Mouse (Mus musculus) heart, embryonic 14.5 days (tissue): ENCODE data around the gene Gm37240. TPM values are rescaled to one million over a fixed set of nuclear protein-coding genes. Genes with fewer than 3 reads are reported as not detected.

ENCODE experiments used
- ATAC-seq: fragments of 200-750 bp; cut with Nextera tagmentation; 2 replicates; pipeline ENCODE4 v1.8.0; 2017; ENCODE audit warnings: low read depth, moderate TSS enrichment; ENCODE audit not compliant: insufficient number of reproducible peaks, insufficient read depth, low FRiP score
- H3K27ac ChIP-seq, 2 experiments: fragments of 200-500 bp in 1 of 2; fragments of 300-500 bp in 1 of 2; sonication (generic) in 1 of 2; replicated peaks in 1 of 2; 2 replicates each; pipeline ENCODE4 v1.5.1; 2012 to 2014; ENCODE audit warnings: low read depth in 2 of 2, low read length in 2 of 2, control low read depth in 1 of 2, mild to moderate bottlenecking in 1 of 2, mixed read lengths in 1 of 2; ENCODE audit not compliant: control insufficient read depth in 1 of 2, insufficient read depth in 1 of 2
- H3K27me3 ChIP-seq: fragments of 300-500 bp; sonication (generic); 2 replicates; pipeline ENCODE4 v1.6.1; 2014; ENCODE audit warnings: mild to moderate bottlenecking, low read length, control low read depth; ENCODE audit not compliant: control insufficient read depth, insufficient read depth
- H3K36me3 ChIP-seq: fragments of 300-500 bp; sonication (generic); 2 replicates; pipeline ENCODE4 v1.6.1; 2014; ENCODE audit warnings: mild to moderate bottlenecking, control low read depth, low read length, mixed read lengths; ENCODE audit not compliant: control insufficient read depth, insufficient read depth
- H3K4me1 ChIP-seq, 2 experiments: fragments of 200-500 bp in 1 of 2; fragments of 300-500 bp in 1 of 2; sonication (generic) in 1 of 2; 2 replicates each; pipeline ENCODE4 v1.6.1; 2012 to 2014; ENCODE audit warnings: low read length in 2 of 2, control low read depth in 1 of 2, mixed read lengths in 1 of 2; ENCODE audit not compliant: control insufficient read depth in 2 of 2, insufficient read depth in 2 of 2
- H3K4me2 ChIP-seq: fragments of 300-500 bp; sonication (generic); 2 replicates; pipeline ENCODE4 v1.6.1; 2014; ENCODE audit warnings: mild to moderate bottlenecking, low read length
- H3K4me3 ChIP-seq, 2 experiments: fragments of 200-500 bp in 1 of 2; fragments of 300-500 bp in 1 of 2; sonication (generic) in 1 of 2; 2 replicates each; pipeline ENCODE4 v1.5.1; 2012 to 2014; ENCODE audit warnings: low read length in 2 of 2, mild to moderate bottlenecking in 2 of 2, control low read depth in 1 of 2, low read depth in 1 of 2, moderate library complexity in 1 of 2; ENCODE audit not compliant: control insufficient read depth in 1 of 2, insufficient read depth in 1 of 2
- H3K9ac ChIP-seq: fragments of 300-500 bp; sonication (generic); 2 replicates; pipeline ENCODE4 v1.6.1; 2014; ENCODE audit warnings: mild to moderate bottlenecking, low read length
- H3K9me3 ChIP-seq: fragments of 300-500 bp; sonication (generic); 2 replicates; pipeline ENCODE4 v1.6.1; 2016; ENCODE audit warnings: low read length, control low read depth; ENCODE audit not compliant: control insufficient read depth
- WGBS: fragments of 180-500 bp; shearing (Covaris S2); extraction: QIAGEN DNeasy Blood & Tissue Kit; methylation state at CpG from one replicate; pipeline ENCODE4 v1.1.7; 2014; 5-methylcytosine and 5-hydroxymethylcytosine counted together
- polyA plus RNA-seq: library from polyadenylated mRNA; unstranded; fragments of >200 nt; fragmentation: Nextera tagmentation; extraction: Ambion mirVana; gene quantifications from 2 replicates; pipeline ENCODE4 v1.2.1, GENCODE M21; 2014

The Gm37240 gene
- polyA plus RNA-seq, 1 experiment from 2014 or later, result 12.3 TPM

DNA sequence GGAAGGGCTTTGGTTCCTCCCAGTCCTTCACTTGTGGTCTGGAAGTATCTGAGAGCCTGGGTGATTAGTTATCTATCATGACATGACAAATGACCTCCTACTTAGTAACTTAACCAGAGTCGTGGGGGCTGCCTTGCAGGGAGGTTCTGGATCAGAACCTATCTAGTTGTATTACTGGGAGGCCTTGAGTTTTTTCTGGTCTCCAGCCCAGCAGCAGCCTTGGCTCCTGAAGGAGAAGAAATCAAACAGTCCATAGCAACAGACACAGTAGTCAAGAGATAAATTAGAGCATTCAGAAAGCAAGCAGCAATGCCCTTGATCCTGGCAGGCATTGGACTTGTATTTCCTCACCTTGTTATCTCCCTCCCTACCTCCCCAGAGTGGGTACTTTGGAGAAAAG is 722.4 kb downstream of the Gm37240 start:
- no peak overlapping the region for H3K4me2 ChIP-seq
- no peak overlapping the region for H3K4me3 ChIP-seq
- ATAC-seq, result no peak
- H3K9me3 ChIP-seq, result no peaks in the 10 kb centered on the region
- no peak overlapping the region for H3K27ac ChIP-seq
- H3K9ac ChIP-seq, result no peak overlapping the region
- H3K36me3 ChIP-seq, result no peaks in the 10 kb centered on the region
- H3K27me3 ChIP-seq, result no peaks in the 10 kb centered on the region
- WGBS, result 31% methylated on average over 1 of the region's 1 CpGs
- H3K4me1 ChIP-seq, result no peaks in the 10 kb centered on the region; a peak in 1 of 4 replicates

DNA sequence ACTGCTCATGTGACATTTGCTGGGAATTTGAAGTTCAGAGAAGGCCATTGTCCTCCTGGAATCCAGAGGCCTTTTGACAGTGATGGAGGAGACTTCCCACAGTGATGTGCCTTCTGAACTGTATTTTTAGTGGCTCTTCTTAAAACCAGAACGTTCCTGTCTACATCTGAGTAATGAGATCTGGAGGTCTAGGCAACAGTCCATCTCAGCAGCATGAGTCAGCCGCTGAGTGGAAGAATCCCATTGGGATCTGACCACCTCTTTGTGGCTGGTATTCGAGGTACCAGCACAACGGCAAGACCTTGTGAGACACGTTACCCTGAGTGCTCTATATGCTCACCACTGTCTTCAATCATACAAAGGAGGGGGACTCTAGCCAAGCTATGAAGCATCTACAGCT is 723.9 kb downstream of the Gm37240 start:
- Histone ChIP-seq H3K4me3 (no peak overlapping the region), H3K4me1 (no peaks in the 10 kb centered on the region; a peak in 1 of 4 replicates), H3K36me3 (no peaks in the 10 kb centered on the region), H3K9me3 (no peaks in the 10 kb centered on the region), H3K4me2 (no peak overlapping the region), H3K27me3 (no peaks in the 10 kb centered on the region), H3K9ac (no peak overlapping the region), H3K27ac (no peak overlapping the region)
- ATAC-seq, result no peak
- 87% methylated on average over 5 of the region's 5 CpGs for WGBS

DNA sequence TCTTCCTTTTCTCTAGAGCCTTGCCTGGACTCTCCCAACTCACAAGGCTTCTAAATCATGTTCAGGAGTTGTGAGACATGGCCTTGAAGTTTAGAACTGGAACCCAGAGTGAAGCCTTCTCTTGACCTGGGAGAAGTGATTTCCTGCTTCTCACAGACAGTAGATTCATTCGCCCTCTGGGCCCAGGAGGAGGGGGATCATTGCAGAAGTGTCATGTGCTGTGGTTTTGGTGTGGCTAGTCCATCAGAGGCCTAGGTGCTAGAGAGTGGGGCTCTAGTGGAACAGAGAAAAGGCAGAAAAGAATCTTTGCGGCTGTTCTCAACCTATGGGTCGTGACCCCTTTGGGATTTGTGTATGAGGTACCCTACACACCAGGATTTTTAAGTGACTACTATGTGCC is 724.9 kb downstream of the Gm37240 start:
- 92% methylated on average over 3 of the region's 3 CpGs for WGBS
- Histone ChIP-seq H3K4me2 (no peak overlapping the region), H3K9me3 (no peaks in the 10 kb centered on the region), H3K36me3 (no peaks in the 10 kb centered on the region), H3K4me3 (no peak overlapping the region), H3K9ac (no peak overlapping the region), H3K27me3 (no peaks in the 10 kb centered on the region), H3K4me1 (no peaks in the 10 kb centered on the region; a peak in 1 of 4 replicates), H3K27ac (no peak overlapping the region)
- ATAC-seq, result no peak

DNA sequence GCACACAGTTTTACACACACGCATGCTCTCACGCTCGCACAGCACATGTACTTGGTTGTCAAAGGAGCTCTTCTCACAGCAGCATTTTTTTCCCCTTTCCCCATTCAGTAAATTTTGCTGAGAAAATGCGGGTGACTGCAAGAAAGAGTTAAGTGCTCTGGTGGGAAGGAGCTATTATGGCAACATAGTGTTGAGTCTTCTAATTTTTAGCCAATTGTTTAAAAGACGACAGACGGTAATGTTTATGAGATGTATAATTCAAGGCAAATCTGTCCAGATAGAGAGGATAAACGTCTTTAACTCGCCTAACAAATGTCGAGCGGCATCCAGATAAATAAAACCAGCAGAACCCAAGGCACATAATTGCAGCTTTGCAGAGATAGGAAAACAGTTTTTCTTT is 726.5 kb downstream of the Gm37240 start:
- no peaks in the 10 kb centered on the region for H3K9me3 ChIP-seq
- H3K9ac ChIP-seq, result no peak overlapping the region
- no peaks in the 10 kb centered on the region for H3K27me3 ChIP-seq
- H3K4me1 ChIP-seq, result no peaks in the 10 kb centered on the region
- no peak overlapping the region for H3K4me2 ChIP-seq
- no peaks in the 10 kb centered on the region for H3K36me3 ChIP-seq
- H3K4me3 ChIP-seq, result no peak overlapping the region
- no peak overlapping the region for H3K27ac ChIP-seq
- 88% methylated on average over 10 of the region's 10 CpGs for WGBS
- ATAC-seq, result no peak

DNA sequence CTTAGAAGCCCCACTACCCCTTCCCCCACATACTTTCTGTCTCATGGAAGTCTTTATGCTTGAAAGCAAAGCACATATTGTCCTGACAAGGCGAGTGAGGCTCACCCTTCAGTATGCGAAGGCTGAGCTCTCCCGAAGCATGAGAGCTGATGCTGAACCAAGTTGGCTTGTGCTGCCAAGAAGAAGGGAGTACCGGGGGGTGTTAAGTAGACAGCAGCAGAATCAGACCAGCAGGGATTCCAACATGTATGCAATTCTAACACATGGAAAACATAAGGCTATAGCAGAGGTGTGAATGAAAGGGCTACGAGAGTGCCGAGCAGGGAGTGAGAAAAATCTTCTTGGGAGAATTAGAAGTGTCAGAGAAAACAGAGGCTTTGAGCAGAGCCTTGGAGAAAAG is 727.7 kb downstream of the Gm37240 start:
- H3K4me3 ChIP-seq, result no peak overlapping the region
- no peak overlapping the region for H3K9ac ChIP-seq
- H3K4me1 ChIP-seq, result no peaks in the 10 kb centered on the region
- no peak overlapping the region for H3K27ac ChIP-seq
- no peaks in the 10 kb centered on the region for H3K36me3 ChIP-seq
- H3K27me3 ChIP-seq, result no peaks in the 10 kb centered on the region
- WGBS, result 75% methylated on average over 6 of the region's 6 CpGs
- no peak overlapping the region for H3K4me2 ChIP-seq
- no peaks in the 10 kb centered on the region for H3K9me3 ChIP-seq
- ATAC-seq, result no peak

DNA sequence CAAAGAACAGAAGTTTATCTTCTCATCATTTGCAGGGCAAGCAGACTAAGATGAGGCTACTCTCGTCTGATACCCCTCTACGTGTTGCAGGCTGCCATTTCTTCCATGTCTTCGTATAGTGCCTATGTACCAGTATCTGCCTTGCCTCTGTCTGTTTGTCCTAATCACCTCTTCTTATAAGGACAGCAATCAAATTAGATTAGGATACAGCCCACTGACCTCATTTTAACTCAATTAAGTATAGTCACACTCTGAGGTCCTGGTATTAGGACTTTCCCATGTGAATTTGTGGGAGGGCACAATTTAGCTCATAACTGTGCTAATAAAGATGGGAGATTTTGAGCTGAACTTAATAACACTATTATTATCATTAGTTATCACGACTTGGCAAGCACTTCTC is 738.5 kb downstream of the Gm37240 start:
- H3K27me3 ChIP-seq, result no peaks in the 10 kb centered on the region
- no peaks in the 10 kb centered on the region for H3K9me3 ChIP-seq
- ATAC-seq, result no peak
- H3K4me3 ChIP-seq, result no peak overlapping the region
- peak overlapping the region; percentile 53 to 71; a peak in 3 of 4 replicates for H3K27ac ChIP-seq
- H3K4me1 ChIP-seq, result peaks cover 4 to 13% of the 10 kb centered on the region in 2 experiments; a peak in 2 of 4 replicates
- no peaks in the 10 kb centered on the region for H3K36me3 ChIP-seq
- 72% methylated on average over 4 of the region's 4 CpGs for WGBS
- no peak overlapping the region for H3K4me2 ChIP-seq
- H3K9ac ChIP-seq, result no peak overlapping the region

DNA sequence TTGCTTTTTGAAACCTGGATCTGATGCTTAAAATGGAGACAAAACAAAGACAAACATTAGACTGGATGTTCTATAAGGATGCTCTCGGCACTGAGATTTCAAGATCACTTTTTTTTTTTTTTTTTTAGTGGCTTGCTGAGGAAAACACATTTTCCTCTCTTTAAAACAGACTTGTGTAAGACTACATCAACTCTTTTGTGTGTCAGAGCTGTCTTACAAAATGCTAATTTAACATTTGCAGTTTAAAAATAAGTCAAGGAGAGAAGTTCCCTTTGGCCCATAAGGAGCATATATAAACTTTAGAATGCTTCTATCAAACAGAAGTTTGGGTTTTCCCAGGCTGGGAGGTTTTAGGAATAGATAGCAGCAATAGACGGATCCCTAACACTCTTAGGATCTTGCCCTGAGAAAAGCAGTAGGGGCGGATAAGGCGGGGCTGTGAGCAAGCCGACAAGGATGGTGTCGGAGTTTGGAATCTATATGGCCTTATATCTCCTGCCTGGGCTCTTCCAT is 739.2 kb downstream of the Gm37240 start:
- no peaks in the 10 kb centered on the region for H3K36me3 ChIP-seq
- ATAC-seq, result no peak
- H3K27ac ChIP-seq, result no peak overlapping the region
- H3K4me2 ChIP-seq, result no peak overlapping the region
- H3K4me3 ChIP-seq, result no peak overlapping the region
- no peaks in the 10 kb centered on the region for H3K9me3 ChIP-seq
- 87% methylated on average over 6 of the region's 6 CpGs for WGBS
- H3K27me3 ChIP-seq, result no peaks in the 10 kb centered on the region
- peaks cover 4 to 13% of the 10 kb centered on the region in 2 experiments; a peak in 2 of 4 replicates for H3K4me1 ChIP-seq
- no peak overlapping the region for H3K9ac ChIP-seq

DNA sequence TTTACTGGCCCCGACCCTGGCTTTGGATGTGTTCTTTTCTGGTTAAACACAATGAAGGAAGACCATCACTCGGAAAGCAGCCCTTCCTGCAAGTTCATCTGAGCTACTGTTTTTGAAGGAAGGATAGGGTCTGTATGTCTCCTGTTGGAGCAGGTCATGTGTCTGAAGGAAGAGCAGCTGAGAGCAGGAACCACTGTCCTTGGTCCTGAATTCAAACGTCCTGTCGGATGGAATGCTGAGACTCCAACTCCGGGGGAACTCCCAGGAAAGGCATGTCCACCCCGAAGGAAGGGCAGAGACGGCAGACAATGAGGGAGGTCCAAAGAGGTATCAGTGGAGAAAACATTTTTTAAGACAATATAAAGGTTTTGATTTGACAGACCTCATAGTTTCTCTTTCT is 741.8 kb downstream of the Gm37240 start:
- Histone ChIP-seq H3K4me3 (no peak overlapping the region), H3K36me3 (no peaks in the 10 kb centered on the region), H3K27me3 (no peaks in the 10 kb centered on the region), H3K4me1 (peaks cover 4 to 13% of the 10 kb centered on the region in 2 experiments; a peak in 2 of 4 replicates), H3K9ac (no peak overlapping the region), H3K9me3 (no peaks in the 10 kb centered on the region), H3K27ac (no peak overlapping the region), H3K4me2 (no peak overlapping the region)
- ATAC-seq, result no peak
- 16% methylated on average over 7 of the region's 7 CpGs for WGBS
